Mouse (Mus musculus): ENCODE measurements around the gene Hcst.

Hcst gene

DNA sequence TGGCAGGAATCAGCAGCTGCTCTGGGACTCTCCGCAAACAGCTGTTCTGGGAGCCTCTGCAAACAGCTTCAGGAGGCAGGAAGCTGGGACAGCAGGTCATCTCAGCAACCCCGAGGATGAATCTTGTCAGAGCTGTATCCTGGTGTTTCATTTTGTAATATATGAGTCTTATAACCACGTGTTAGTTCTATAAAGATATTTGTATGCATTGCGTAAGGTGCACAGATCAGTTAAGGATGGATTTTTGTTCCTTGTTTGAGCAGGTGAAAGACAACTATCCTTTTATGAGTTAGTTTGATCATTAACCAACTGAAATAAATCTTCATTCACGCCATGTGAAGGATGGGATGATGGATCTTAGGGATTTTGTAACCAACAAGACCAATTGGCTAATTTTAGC lies 39.6 kb downstream of the Hcst start:
- in situ Hi-C loops (cut with MseI, MboI): no loop called here

DNA sequence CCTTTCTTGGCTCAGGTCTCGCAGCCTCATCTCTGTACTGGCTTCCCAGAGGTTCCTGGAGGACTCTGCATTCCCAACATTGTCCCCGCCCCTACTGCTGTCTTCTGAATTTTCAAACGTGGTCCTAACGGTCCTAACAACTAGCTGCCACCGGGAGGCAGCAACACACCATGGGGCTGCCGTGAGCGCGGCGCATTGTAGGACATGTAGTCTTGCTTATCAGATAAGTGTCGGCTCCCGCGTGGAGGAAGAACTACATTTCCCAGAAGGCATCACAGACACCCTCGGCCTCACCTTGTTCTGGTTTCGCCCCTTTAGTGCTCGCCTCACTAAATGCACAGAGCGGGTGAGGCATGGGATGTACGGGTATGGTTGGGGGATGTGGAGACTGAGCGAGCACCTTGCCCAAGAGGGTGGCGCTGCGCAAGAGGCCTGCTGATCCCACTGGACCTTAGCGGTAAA lies 46.1 kb downstream of the Hcst start:
- in situ Hi-C loops (cut with MseI, MboI): no loop called here

All from mouse trophoblast stem cell (cell line).